Mouse (Mus musculus) ovary, postnatal 14 days (tissue): ENCODE measurements around the gene Lrch4.
"Not testable (repeated sequence)": the region's sequence is repeated elsewhere in the genome, so short reads cannot be mapped to it uniquely, and the experiment has no call there.

Source experiments
- DNase-seq: peaks from one replicate; pipeline ENCODE4 v3.0.0; 2022; ENCODE audit warnings: low spot score

Lrch4 gene

DNA sequence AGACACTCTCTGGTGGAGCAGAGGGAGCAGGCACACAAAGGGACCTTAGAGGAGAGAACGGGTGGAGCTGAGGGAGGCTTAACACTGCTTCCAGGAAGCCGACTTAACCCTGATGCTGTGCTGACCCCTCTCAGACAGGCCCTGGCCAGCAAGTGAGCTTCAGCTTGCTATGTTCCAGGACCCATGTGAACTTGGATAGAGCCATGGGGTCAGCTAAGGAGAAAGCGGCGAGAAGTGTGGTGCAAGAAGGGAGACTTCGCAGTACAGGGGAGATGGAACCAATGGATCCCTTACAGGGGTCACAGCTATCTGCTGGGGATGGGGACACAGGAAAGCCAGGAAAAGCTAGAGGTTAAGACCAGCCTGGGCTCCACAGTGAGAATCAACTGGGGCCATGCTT lies 15.8 kb upstream of the Lrch4 start:
- no peak for DNase-seq

GRCm38 (mm10) chr5:137613550-137613949 lies 15.4 kb upstream of the Lrch4 start, which contains the start of gene Pcolce:
TSS of gene Pcolce (minus strand) at chr5:137613784.
- DNase-seq: no peak

GRCm38 (mm10) chr5:137614921-137615320 lies 14.0 kb upstream of the Lrch4 start:
- DNase-seq: not testable (repeated sequence)

GRCm38 (mm10) chr5:137615347-137615746 lies 13.6 kb upstream of the Lrch4 start:
- no peak for DNase-seq

DNA sequence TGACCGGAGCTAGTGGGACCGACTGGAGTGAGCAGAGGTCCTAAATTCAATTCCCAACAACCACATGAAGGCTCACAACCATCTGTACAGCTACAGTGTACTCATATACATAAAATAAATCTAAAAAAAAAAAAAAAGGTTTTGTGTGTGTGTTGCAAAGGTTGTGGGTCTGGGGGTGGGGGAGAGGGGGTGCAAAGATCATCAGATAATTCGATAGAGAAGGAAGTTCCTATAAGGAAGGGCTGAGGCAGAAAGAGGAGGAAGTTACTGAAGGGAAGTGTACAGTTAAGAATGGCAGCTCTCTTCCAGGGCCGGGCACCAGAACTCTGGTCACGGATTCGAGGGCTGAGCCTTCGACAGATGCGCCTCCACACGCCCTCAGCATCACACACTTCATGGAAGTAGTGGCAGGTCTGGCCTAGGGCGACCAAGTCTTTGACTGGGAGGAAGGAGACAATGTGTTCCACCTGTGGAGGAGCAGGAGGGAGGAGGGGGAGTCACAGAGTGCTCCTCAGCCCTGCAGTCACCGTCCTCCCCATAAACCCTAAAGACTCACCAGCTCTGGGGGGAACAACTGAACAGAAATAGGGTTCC lies 4.9 kb upstream of the Lrch4 start:
- no peak for DNase-seq

- no peak for DNase-seq
These were observed 930 bp upstream of the Lrch4 start for GRCm38 (mm10) chr5:137627991-137628390.

GRCm38 (mm10) chr5:137629306-137629721 lies 393 bp downstream of the Lrch4 start:
- DNase-seq: no peak

DNA sequence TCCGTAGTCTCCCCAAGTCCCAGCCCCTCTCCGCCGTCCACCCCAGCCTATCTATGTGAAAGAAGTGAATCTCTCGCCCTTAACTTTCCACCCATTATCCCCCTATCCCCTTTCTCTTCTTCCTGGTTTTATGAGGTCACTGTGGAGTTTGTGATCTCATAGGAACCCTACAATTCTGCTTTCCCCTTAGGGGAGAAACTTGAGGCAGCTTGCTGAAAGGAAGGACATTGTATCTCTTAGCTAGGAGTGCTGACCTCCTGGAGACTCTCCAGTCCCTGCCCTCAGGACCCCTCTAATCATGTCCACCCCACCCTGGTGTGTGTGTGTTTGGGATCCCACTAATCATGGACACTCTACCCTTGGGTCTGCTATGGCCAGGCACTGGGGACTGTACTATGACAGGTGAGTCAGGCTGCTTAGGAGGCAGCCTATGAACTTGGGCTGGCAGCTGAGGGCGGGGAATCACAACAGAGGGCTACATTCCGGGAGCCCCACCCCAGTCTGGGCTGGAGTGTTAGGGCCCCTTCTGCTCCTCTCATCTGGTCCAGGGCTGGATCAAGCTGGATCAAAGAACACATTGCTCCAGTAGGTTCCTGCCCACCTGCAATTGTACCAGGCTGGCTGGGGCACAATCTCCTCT lies 1.1 kb downstream of the Lrch4 start:
- no peak for DNase-seq

DNA sequence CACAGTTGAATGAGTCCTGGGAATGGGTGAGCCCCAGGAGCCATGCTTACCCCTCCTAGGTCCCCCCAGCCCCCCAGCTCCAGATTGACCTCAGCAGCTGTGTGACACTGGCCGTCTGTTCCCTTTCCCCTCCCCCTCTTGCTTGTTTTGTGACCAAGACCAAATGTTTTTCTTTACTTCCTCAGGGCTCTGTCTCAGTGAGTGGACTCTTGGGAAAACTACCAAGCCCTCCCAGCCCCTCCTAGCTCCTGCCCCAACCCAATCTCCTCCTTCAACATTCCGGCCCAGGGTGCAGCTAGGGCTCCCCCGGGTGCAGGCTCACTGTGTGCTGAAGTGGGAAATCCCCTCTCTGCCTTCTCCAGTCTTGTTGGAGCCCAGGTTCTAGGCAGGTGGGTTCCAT lies 1.7 kb downstream of the Lrch4 start:
- no peak for DNase-seq

DNA sequence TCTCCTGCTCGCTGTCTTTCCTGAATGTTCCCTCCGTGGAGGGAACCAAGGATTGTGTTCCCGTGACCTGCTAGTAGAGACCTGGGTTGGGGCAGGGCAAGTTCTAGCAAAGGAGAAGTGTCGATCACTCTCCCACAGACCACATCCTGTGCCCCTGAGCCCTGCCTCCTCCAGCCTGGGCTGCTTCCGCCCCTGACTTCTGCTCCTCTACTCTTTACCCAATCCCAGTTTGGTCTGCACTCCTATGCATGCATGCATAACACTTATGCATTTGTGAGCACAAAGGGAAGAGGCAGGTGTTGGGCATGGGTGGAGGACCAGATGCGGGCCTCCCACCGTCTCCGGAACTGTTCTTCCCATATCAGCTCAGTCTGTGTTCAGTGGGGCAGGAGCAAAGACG lies 2.2 kb downstream of the Lrch4 start:
- DNase-seq: no peak

GRCm38 (mm10) chr5:137631591-137631990 lies 2.7 kb downstream of the Lrch4 start:
- no peak for DNase-seq

DNA sequence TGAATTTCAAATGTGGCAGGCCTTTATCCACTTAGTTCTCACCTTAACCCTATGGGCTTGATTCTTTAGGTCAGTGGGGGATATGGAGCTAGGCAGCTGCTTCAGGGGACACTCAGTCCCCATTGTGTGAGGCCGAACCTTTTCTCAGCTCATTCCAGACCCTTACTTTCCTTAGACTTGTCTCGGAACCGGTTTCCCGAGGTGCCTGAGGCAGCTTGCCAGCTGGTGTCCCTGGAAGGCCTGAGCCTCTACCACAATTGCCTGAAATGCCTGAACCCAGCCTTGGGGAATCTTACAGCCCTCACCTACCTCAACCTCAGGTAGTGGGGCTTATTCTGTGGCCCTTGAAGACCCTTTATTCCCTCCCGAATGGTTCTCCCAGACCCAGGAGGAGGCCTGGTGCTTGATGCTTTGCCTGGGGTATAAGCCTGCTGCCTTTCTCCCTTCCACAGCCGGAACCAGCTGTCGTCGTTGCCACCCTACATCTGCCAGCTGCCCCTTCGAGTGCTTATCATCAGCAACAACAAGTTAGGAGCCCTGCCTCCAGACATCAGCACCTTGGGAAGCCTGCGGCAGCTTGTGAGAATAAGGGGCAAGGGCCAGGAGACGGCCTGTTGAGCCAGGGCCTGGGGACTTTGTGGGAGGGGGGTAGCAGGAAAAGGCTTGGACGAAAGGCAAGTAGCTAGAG lies 4.6 kb downstream of the Lrch4 start:
- DNase-seq: no peak

DNA sequence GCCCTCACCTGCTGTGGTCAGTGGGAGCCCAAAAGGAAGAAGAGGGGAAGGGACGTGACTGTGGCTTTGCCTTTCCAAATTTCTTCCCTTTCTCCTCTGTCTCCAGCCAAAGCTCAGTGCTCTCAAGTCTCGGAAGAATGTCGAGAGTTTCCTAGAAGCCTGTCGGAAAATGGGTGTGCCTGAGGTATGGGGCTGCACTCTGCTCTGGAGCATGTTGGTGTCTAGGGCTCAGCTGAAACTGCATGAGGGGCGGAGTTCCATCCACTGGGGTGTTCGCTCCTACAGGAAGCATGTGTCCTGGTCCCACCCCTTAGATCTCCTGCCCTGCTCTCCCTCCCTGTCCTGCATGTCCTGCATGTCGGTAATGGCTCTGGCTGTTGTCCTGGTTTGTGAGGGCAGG lies 10.6 kb downstream of the Lrch4 start:
- DNase-seq: no peak

DNA sequence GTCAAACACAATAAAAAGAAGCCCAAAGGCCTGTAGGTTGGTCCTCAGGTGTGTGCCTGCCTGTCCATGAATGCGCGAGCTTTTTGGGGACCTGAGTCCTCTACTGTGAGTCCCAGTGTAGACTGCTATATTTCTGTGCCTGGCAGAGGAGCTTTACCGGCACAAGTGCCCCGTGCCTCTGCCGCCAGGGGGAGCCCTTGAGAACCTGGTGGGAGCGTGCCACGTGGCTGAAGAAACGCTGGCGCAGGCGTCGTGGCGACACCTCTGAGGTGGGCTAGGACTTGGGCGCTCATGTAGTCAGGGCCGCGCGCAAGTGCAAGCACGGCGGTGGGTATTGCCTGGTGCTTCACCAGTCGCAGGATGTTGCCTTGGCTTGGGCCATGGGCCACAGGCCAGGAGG lies 12.1 kb downstream of the Lrch4 start, which contains the start of gene Sap25:
Gene Sap25 (plus strand): TSS at position 281 of the 400 bp plus-strand sequence.
- no peak for DNase-seq

DNA sequence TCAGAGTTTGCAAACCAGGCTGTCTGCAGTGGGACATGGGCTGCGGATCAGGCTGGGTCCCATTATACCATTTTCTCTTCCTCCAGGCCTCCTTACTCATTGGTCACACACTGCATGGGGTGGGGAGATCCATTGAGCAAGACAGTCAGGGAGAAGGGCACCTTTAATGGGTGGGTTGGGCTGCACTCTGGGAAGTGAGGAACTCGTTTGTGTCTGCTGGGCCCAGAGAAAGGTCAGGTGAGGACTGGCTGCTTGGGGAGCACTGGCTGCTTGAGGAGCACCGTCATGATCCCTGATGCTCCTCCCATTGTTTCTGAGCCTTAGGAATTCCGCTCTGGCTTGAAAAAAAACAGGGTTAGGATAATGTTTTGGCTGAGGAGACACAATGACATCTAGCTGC lies 14.0 kb downstream of the Lrch4 start:
- DNase-seq: no peak

- DNase-seq: no peak
These were observed 15.6 kb downstream of the Lrch4 start for GRCm38 (mm10) chr5:137644484-137644883.

DNA sequence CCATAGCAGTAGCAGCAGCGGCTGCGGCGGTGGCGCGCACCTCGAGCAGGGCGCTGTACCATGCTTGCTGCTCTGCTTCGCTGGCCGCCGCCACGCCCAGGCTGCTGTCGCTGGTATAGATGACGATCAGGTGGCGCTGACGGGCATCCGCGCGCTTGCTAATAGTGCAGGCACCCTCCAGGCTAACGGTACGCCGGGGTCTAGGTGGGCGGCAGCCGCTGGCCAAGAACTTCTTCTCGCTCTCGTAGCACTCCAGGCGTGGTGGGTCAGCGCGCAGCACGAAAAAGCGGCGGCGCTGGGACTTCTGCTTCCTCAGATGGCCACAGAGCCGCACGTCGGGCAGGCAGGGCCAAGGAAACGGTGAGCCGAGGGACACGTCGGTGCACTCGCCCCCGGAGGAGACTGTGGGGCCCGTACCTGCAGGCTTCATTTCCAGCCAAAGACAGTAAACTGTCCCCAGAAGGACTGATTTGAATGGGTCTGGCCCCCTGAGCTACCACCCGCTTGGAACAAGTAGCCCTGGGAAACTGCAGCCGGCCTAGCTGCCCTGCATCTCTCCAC lies 16.2 kb downstream of the Lrch4 start:
- no peak for DNase-seq

DNA sequence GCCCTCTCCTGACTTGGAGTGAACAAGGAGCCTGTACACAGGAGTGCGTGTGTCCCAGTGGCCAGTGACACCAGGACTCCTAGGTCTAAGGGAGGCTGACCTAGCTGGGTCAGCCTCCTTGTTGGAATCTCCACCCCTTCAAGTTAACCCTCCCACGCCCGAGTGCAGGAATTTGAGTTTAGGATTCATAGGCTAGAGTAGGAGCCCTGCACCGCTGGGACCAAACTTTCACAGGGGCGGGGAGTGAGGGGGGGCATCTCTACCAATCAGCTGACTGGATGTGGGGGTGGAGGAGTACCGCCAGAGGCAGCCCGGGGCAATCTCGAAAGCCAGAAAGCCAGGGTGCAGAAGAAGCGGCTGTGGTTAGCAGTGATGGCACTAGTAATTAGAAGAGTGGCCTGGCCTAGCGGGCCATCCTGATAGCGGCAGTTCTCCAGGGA lies 16.8 kb downstream of the Lrch4 start, which contains the start of gene Irs3:
Gene Irs3 (minus strand): TSS at position 63 of the 440 bp plus-strand sequence.
- no peak for DNase-seq

GRCm38 (mm10) chr5:137647827-137648601 lies 19.1 kb downstream of the Lrch4 start:
- DNase-seq: no peak

- DNase-seq: no peak
These were observed 20.3 kb downstream of the Lrch4 start for GRCm38 (mm10) chr5:137649251-137649650.

- no peak for DNase-seq
These were observed 21.0 kb downstream of the Lrch4 start for GRCm38 (mm10) chr5:137649669-137650571.
